Mouse (Mus musculus): ENCODE results near the gene Drosha.

DNA sequence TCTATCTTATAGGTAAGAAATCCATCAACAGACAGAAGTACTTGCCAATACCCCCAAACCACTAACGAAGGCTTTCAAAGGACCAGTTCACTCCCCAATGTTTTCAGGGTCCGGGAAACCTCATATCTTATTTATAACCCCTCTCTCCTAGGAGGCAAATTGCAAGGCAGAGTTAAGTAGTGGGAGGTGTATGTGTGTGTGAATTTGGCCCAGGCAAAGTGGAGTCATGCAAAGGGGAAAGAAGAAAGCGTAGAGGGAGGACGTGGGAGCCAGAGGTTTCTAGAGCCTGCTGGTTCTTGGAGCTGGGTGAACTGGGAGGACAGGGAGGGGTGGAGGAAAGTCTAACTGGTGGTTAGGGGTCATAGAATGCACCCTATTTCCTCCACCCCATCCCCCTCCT is 117.8 kb downstream of the Drosha start:
- TF ChIP-seq CTCF (IDR thresholded peaks at IDR 0.05; ENCODE audit: control insufficient read depth, insufficient read depth, insufficient replicate concordance, low read depth, low read length) (no peak), POLR2A (IDR thresholded peaks at IDR 0.05; ENCODE audit: control insufficient read depth, low read depth, low read length) (no peak)

Data from testis, adult 2 months (tissue).